Mouse (Mus musculus): ENCODE results near the gene Cfap61. TPM values are rescaled to one million over a fixed set of nuclear protein-coding genes. Genes with fewer than 3 reads are reported as not detected.

Gene Cfap61
- polyA plus RNA-seq, 1 experiment from 2014 or later, result 2.0 TPM

GRCm38 (mm10) chr2:145987757-145988156, 53.2 kb downstream of the Cfap61 start:
- Histone ChIP-seq H3K4me3 (no peak overlapping the region), H3K9ac (no peak overlapping the region), H3K9me3 (replicated peaks) (no peaks in the 10 kb centered on the region), H3K4me1 (peaks cover 7% of the 10 kb centered on the region), H3K36me3 (ENCODE audit: poor library complexity, severe bottlenecking) (no peaks in the 10 kb centered on the region), H3K4me2 (no peak overlapping the region), H3K27ac (no peak overlapping the region), H3K27me3 (no peaks in the 10 kb centered on the region)
- WGBS, result 82% methylated on average over 2 of the region's 2 CpGs
- no peak for ATAC-seq

GRCm38 (mm10) chr2:145990446-145990845, 55.9 kb downstream of the Cfap61 start:
- no peak overlapping the region for H3K27ac ChIP-seq
- H3K4me1 ChIP-seq, result 0 out of 2 replicates have a peak, but pooled peaks cover 3% of the 10 kb centered on the region
- no peaks in the 10 kb centered on the region for H3K9me3 ChIP-seq (replicated peaks)
- no peak overlapping the region for H3K4me3 ChIP-seq
- H3K4me2 ChIP-seq, result no peak overlapping the region
- ATAC-seq, result no peak
- WGBS, result 26% methylated on average over 2 of the region's 2 CpGs
- no peaks in the 10 kb centered on the region for H3K27me3 ChIP-seq
- H3K36me3 ChIP-seq (ENCODE audit: poor library complexity, severe bottlenecking), result no peaks in the 10 kb centered on the region
- H3K9ac ChIP-seq, result no peak overlapping the region

- Histone ChIP-seq H3K27me3 (no peaks in the 10 kb centered on the region), H3K4me1 (no peaks in the 10 kb centered on the region), H3K27ac (no peak overlapping the region), H3K9me3 (replicated peaks) (no peaks in the 10 kb centered on the region), H3K36me3 (ENCODE audit: poor library complexity, severe bottlenecking) (no peaks in the 10 kb centered on the region), H3K4me2 (no peak overlapping the region), H3K4me3 (no peak overlapping the region), H3K9ac (no peak overlapping the region)
- 70% methylated on average over 4 of the region's 4 CpGs for WGBS
- no peak for ATAC-seq
Observed at GRCm38 (mm10) chr2:145996472-145996871, 61.9 kb downstream of the Cfap61 start.

GRCm38 (mm10) chr2:145997956-145998525, 63.5 kb downstream of the Cfap61 start:
- H3K27me3 ChIP-seq, result no peaks in the 10 kb centered on the region
- no peak overlapping the region for H3K4me3 ChIP-seq
- no peak overlapping the region for H3K9ac ChIP-seq
- ATAC-seq, result no peak
- H3K27ac ChIP-seq, result no peak overlapping the region
- no peak overlapping the region for H3K4me2 ChIP-seq
- H3K36me3 ChIP-seq (ENCODE audit: poor library complexity, severe bottlenecking), result no peaks in the 10 kb centered on the region
- H3K9me3 ChIP-seq (replicated peaks), result no peaks in the 10 kb centered on the region
- WGBS, result 89% methylated on average over 5 of the region's 5 CpGs
- H3K4me1 ChIP-seq, result no peaks in the 10 kb centered on the region

GRCm38 (mm10) chr2:146008801-146009200, 74.2 kb downstream of the Cfap61 start:
- no peaks in the 10 kb centered on the region for H3K27me3 ChIP-seq
- H3K4me3 ChIP-seq, result no peak overlapping the region
- no peaks in the 10 kb centered on the region for H3K36me3 ChIP-seq (ENCODE audit: poor library complexity, severe bottlenecking)
- 84% methylated on average over 6 of the region's 6 CpGs for WGBS
- H3K9ac ChIP-seq, result no peak overlapping the region
- ATAC-seq, result no peak
- H3K9me3 ChIP-seq (replicated peaks), result no peaks in the 10 kb centered on the region
- H3K27ac ChIP-seq, result no peak overlapping the region
- no peaks in the 10 kb centered on the region for H3K4me1 ChIP-seq
- no peak overlapping the region for H3K4me2 ChIP-seq

- no peaks in the 10 kb centered on the region for H3K9me3 ChIP-seq (replicated peaks)
- H3K4me1 ChIP-seq, result peaks cover 10% of the 10 kb centered on the region
- no peak for ATAC-seq
- H3K9ac ChIP-seq, result no peak overlapping the region
- H3K27ac ChIP-seq, result no peak overlapping the region
- H3K27me3 ChIP-seq, result no peaks in the 10 kb centered on the region
- no peak overlapping the region for H3K4me3 ChIP-seq
- WGBS, result 83% methylated on average over 2 of the region's 2 CpGs
- no peak overlapping the region for H3K4me2 ChIP-seq
- H3K36me3 ChIP-seq (ENCODE audit: poor library complexity, severe bottlenecking), result no peaks in the 10 kb centered on the region
Observed at GRCm38 (mm10) chr2:146009596-146010349, 75.2 kb downstream of the Cfap61 start.

GRCm38 (mm10) chr2:146010816-146011215, 76.2 kb downstream of the Cfap61 start:
- Histone ChIP-seq H3K4me2 (no peak overlapping the region), H3K9ac (no peak overlapping the region), H3K4me1 (peaks cover 20% of the 10 kb centered on the region), H3K36me3 (ENCODE audit: poor library complexity, severe bottlenecking) (no peaks in the 10 kb centered on the region), H3K27ac (no peak overlapping the region), H3K9me3 (replicated peaks) (no peaks in the 10 kb centered on the region), H3K27me3 (no peaks in the 10 kb centered on the region), H3K4me3 (no peak overlapping the region)
- 67% methylated on average over 2 of the region's 2 CpGs for WGBS
- ATAC-seq, result no peak

GRCm38 (mm10) chr2:146015341-146016186, 81.0 kb downstream of the Cfap61 start:
- Histone ChIP-seq H3K4me1 (peaks cover 32% of the 10 kb centered on the region), H3K4me2 (peak overlapping the region; percentile 30), H3K9me3 (replicated peaks) (no peaks in the 10 kb centered on the region), H3K36me3 (ENCODE audit: poor library complexity, severe bottlenecking) (no peaks in the 10 kb centered on the region), H3K27ac (peak overlapping the region; percentile 78), H3K27me3 (no peaks in the 10 kb centered on the region), H3K9ac (no peak overlapping the region), H3K4me3 (no peak overlapping the region)
- peak; percentile 89 for ATAC-seq
- 11% methylated on average over 8 of the region's 8 CpGs for WGBS

- no peak overlapping the region for H3K9ac ChIP-seq
- H3K27ac ChIP-seq, result no peak overlapping the region
- H3K9me3 ChIP-seq (replicated peaks), result no peaks in the 10 kb centered on the region
- no peaks in the 10 kb centered on the region for H3K4me1 ChIP-seq
- 95% methylated on average over 6 of the region's 6 CpGs for WGBS
- ATAC-seq, result no peak
- H3K27me3 ChIP-seq, result no peaks in the 10 kb centered on the region
- no peak overlapping the region for H3K4me2 ChIP-seq
- H3K4me3 ChIP-seq, result no peak overlapping the region
- H3K36me3 ChIP-seq (ENCODE audit: poor library complexity, severe bottlenecking), result no peaks in the 10 kb centered on the region
Observed at GRCm38 (mm10) chr2:146022846-146023245, 88.3 kb downstream of the Cfap61 start.

- Histone ChIP-seq H3K4me3 (no peak overlapping the region), H3K27me3 (no peaks in the 10 kb centered on the region; the same call in 1 of the 2 replicates), H3K9me3 (replicated peaks) (no peaks in the 10 kb centered on the region), H3K27ac (no peak overlapping the region), H3K4me2 (no peak overlapping the region), H3K36me3 (ENCODE audit: poor library complexity, severe bottlenecking) (no peaks in the 10 kb centered on the region), H3K9ac (no peak overlapping the region), H3K4me1 (peaks cover 36% of the 10 kb centered on the region)
- ATAC-seq, result no peak
- WGBS, result 94% methylated on average over 5 of the region's 5 CpGs
Observed at GRCm38 (mm10) chr2:146043640-146044039, 109.1 kb downstream of the Cfap61 start.

- Histone ChIP-seq H3K9me3 (replicated peaks) (no peaks in the 10 kb centered on the region), H3K27me3 (no peaks in the 10 kb centered on the region; the same call in 1 of the 2 replicates), H3K27ac (peak overlapping the region; percentile 61), H3K4me3 (no peak overlapping the region), H3K4me2 (peak overlapping the region; percentile 40), H3K36me3 (ENCODE audit: poor library complexity, severe bottlenecking) (no peaks in the 10 kb centered on the region), H3K4me1 (peaks cover 43% of the 10 kb centered on the region), H3K9ac (no peak overlapping the region)
- 30% methylated on average over 24 of the region's 24 CpGs for WGBS
- ATAC-seq, result peak; percentile 94
Observed at GRCm38 (mm10) chr2:146044926-146045890, 110.6 kb downstream of the Cfap61 start.

Measured in forebrain, embryonic 13.5 days (tissue).